ENCODE assay signal across 8 mouse cellular contexts in the genomic region with DNA sequence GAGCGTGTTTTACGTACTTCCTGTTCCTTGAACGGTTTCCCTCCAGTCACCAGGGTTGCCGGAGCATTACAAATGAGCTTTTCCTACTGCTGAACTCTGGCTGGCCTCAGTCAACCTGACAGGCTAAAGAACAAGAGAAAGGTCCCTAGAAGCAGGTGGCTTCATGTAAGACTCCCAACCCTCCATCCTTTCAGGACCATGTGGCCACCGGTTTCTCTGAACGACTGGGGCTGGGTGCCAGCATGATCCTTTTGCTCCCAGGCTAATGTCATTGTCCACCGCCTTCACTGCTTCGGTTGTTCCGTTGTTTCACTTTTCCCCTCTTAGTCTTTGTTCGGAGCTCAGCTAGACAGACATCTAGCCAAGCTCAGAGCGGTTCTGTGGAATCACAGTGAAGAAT.
A peak's percentile ranks its signal among the peaks of the same experiment; 100 is the strongest.
DNase-seq lines count a peak whose midpoint lies in the region; ATAC-seq and TF ChIP-seq lines count a peak whose summit lies in the region.

No protein-coding gene starts in this region.

- H3K4me3 ChIP-seq in forebrain, postnatal 0 days (ENCODE audit: low read depth, low read length) = no peak overlapping the region
- no peak overlapping the region for H3K4me3 ChIP-seq in kidney, postnatal 0 days (replicated peaks; ENCODE audit: low read depth, low read length)
- H3K4me3 ChIP-seq in midbrain, embryonic 15.5 days = no peak overlapping the region

- TF ChIP-seq CTCF in forebrain, postnatal 0 days (IDR thresholded peaks at IDR 0.05; ENCODE audit: low read depth) = no peak
- no peak for TF ChIP-seq CTCF in kidney, postnatal 0 days (IDR thresholded peaks at IDR 0.05; ENCODE audit: low read depth)

- H3K4me2 ChIP-seq in forebrain, postnatal 0 days (ENCODE audit: low read depth) = 0 out of 2 replicates have a peak overlapping the region, but pooled peaks have one; percentile 5
- H3K4me2 ChIP-seq in kidney, postnatal 0 days (ENCODE audit: low read length) = no peak overlapping the region; the same call in 1 of the 2 replicates
- no peak overlapping the region for H3K4me2 ChIP-seq in midbrain, embryonic 15.5 days

- ATAC-seq in forebrain, postnatal 0 days = peak; percentile 29
- ATAC-seq in kidney, postnatal 0 days (replicated peaks; ENCODE audit: low FRiP score, low read depth) = peak; percentile 43; the same call in 1 of the 2 replicates
- ATAC-seq in midbrain, embryonic 15.5 days (replicated peaks) = peak; percentile 48; the same call in 1 of the 2 replicates

- no peaks in the 10 kb centered on the region for H3K9me3 ChIP-seq in forebrain, postnatal 0 days (ENCODE audit: low read length)
- no peaks in the 10 kb centered on the region for H3K9me3 ChIP-seq in kidney, postnatal 0 days (replicated peaks; ENCODE audit: low read length)
- H3K9me3 ChIP-seq in midbrain, embryonic 15.5 days = no peaks in the 10 kb centered on the region

- H3K27me3 ChIP-seq in forebrain, postnatal 0 days (ENCODE audit: insufficient read depth, low read length) = no peaks in the 10 kb centered on the region
- no peaks in the 10 kb centered on the region for H3K27me3 ChIP-seq in kidney, postnatal 0 days (ENCODE audit: insufficient read depth, low read length)
- H3K27me3 ChIP-seq in midbrain, embryonic 15.5 days (replicated peaks) = no peaks in the 10 kb centered on the region

- no peaks in the 10 kb centered on the region for H3K36me3 ChIP-seq in forebrain, postnatal 0 days (ENCODE audit: insufficient read depth)
- H3K36me3 ChIP-seq in kidney, postnatal 0 days (ENCODE audit: insufficient read depth, low read length) = no peaks in the 10 kb centered on the region
- no peaks in the 10 kb centered on the region for H3K36me3 ChIP-seq in midbrain, embryonic 15.5 days (replicated peaks)

- intact Hi-C loops in heart, postnatal 25 days (cut with DNase I) = no loop called here
- intact Hi-C loops in left cerebral cortex, postnatal 14 days (cut with DNase I) = no loop called here

- WGBS in forebrain, postnatal 0 days = 17% methylated on average over 11 of the region's 11 CpGs
- WGBS in kidney, postnatal 0 days = 28% methylated on average over 11 of the region's 11 CpGs
- WGBS in midbrain, embryonic 15.5 days = 26% methylated on average over 11 of the region's 11 CpGs

- no peak overlapping the region for H3K27ac ChIP-seq in forebrain, postnatal 0 days (ENCODE audit: low read depth, low read length)
- H3K27ac ChIP-seq in kidney, postnatal 0 days = 0 out of 2 replicates have a peak overlapping the region, but pooled peaks have one; percentile 25
- no peak overlapping the region for H3K27ac ChIP-seq in midbrain, embryonic 15.5 days

- peak; percentile 6 to 33 for DNase-seq in heart, adult 9 months (ENCODE audit: low spot score in 2 of 2)
- DNase-seq in heart, postnatal 25 days (ENCODE audit: low spot score) = no peak
- DNase-seq in forebrain, postnatal 0 days = peak; percentile 30
- DNase-seq in kidney, postnatal 0 days (ENCODE audit: low spot score) = peak; percentile 84
- no peak for DNase-seq in left cerebral cortex, postnatal 14 days (ENCODE audit: low spot score in 2 of 2)
- no peak for DNase-seq in frontal cortex, postnatal 14 days (ENCODE audit: low spot score in 2 of 2)
- no peak for DNase-seq in spleen, postnatal 4 days (ENCODE audit: low spot score in 2 of 2)

- no peak overlapping the region for H3K9ac ChIP-seq in forebrain, postnatal 0 days
- H3K9ac ChIP-seq in kidney, postnatal 0 days (ENCODE audit: low read depth, low read length) = no peak overlapping the region
- no peak overlapping the region for H3K9ac ChIP-seq in midbrain, embryonic 15.5 days

- H3K4me1 ChIP-seq in forebrain, postnatal 0 days (ENCODE audit: insufficient read depth) = no peaks in the 10 kb centered on the region
- H3K4me1 ChIP-seq in kidney, postnatal 0 days (replicated peaks; ENCODE audit: insufficient read depth, low read length) = no peaks in the 10 kb centered on the region
- H3K4me1 ChIP-seq in midbrain, embryonic 15.5 days = no peaks in the 10 kb centered on the region

Comparison
In these comparisons a context has a peak if more than half of its experiments do, and no peak if none do; other contexts are left out.
1. DNase-seq: peak in heart, adult 9 months (2 of 2), forebrain, postnatal 0 days (single experiment) and kidney, postnatal 0 days (single experiment); none in heart, postnatal 25 days (single experiment), left cerebral cortex, postnatal 14 days (0 of 2), frontal cortex, postnatal 14 days (0 of 2) and spleen, postnatal 4 days (0 of 2).
2. Peak in every context shown above with its lines, with median percentiles within 50 percentile points of each other: ATAC-seq.